Mouse (Mus musculus) right cerebral cortex, adult 18-20 months (tissue): ENCODE measurements around the gene Evc2.

Experiments
- DNase-seq: peaks from one replicate; pipeline ENCODE4 v3.0.0; 2022; ENCODE audit warnings: mixed read lengths

Evc2 gene

DNA sequence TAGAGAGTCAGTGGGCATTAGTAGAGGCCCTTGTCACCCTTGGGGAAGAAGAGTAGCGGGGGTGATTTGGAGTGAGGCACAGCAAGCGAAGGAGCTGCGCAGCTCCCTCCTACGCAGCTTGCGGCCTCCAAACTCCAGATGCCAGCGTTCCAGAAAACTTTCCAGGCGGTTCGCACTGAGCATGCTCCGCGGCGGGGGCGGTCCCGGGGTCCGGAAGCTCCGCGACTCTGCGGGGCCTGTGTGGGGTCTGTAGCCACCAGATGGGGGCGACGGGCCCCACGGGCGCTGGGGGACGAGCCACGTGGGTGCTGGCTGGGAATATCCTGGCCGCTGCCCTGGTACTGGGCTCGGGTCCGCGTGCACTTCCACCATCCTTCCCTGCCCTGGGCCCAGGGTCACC is at the start of gene Evc2:
Gene Evc2, plus strand, starts transcription at position 212 of the 400 bp plus-strand sequence.
- peak; percentile 91 for DNase-seq

DNA sequence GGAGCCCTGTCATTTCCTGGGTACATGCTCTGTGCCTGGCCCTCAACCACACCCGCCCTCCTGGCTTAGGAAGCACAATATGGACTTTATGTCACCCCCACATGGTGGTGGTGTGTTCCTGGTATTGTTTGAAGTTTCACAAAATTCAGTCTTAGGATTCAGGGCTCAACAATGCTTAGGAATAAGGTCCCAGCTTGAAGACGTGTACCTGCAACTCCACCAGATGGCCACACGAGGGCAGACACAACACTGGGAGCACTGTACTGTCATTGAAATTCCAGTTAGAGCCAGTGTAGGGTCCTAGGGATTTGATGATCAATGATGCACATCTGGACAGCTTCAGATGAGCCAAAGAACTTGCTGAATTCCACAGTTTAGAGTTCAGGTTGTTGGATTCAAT is 49.1 kb upstream of the Evc2 start:
- DNase-seq: peak; percentile 52

DNA sequence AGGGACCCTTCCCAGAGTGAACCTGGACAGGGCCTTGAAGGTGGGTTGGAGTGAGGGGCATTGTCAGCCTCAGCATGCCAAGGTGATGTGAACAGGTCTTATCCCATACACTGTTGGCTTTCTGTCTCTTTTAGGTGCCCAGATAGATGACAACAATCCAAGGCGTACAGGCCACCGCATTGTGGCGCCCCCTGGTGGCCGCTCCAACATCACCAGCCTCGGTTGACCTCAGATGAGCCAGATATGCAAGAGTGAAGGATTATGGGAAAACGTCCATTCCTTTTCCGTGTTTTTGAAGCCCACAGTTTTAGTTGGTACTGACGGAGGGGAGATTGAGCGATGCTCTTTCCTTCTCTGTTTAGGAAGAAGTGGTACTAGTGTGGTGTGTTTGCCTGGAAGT is 47.3 kb upstream of the Evc2 start:
- no peak for DNase-seq

DNA sequence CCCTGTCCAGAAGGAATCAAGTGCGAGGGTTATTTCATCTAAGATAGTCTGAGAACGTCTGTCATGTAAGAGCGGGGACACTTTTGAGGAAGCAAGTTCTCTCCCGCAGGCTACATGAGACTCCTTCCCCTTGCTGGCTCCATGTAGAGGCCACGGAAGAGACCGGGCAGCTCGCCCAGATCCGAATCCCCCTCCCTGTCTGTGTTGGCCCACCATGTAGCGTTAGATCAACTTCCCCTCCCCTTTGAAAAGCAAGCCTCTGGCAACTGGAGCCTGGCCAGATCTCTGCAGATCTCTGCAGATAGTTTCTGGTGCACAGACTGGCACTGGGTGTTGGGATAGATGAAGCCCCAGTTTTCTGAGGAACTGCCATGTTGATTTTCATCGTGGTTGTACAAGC is 41.6 kb upstream of the Evc2 start:
- no peak for DNase-seq

DNA sequence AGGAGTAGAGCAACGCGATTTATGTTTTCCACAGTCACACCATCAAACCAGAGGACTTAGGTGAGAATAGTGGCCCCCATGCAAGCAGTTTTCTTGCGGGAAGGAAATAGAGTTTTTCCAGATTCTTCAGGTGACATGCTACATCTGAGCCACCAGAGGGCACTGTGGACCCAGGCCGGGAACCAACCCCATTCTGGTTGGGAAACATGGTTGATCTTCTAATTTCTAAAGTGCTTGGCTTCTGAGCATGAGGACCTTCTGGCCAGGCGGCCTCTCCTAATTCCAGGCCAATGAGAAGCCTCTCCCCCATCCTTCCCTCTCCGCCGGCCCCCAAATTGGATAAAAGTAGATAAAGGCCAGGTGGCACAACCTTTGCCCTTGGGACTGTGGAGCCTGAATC is 39.9 kb upstream of the Evc2 start:
- no peak for DNase-seq

DNA sequence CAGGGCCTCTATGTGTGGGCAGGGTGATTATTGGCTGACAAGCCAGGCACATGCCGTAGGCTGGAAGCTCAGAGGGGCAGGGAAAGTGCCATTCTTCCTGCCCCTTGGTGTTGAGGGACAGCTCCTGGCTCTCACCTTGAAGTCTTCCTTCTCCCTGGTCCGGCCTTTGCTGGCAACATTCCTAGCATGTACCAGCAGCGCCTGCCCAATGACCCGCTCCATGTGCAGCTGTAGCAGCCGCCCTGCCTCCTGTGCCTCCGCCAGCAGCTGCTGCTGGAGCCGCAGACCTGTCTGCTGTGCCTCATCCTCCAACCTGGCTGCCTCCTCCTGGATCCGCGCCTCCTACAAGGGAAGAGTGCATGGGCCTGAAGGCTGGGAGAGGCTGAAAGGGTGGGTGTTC is 28.3 kb upstream of the Evc2 start:
- DNase-seq: no peak

DNA sequence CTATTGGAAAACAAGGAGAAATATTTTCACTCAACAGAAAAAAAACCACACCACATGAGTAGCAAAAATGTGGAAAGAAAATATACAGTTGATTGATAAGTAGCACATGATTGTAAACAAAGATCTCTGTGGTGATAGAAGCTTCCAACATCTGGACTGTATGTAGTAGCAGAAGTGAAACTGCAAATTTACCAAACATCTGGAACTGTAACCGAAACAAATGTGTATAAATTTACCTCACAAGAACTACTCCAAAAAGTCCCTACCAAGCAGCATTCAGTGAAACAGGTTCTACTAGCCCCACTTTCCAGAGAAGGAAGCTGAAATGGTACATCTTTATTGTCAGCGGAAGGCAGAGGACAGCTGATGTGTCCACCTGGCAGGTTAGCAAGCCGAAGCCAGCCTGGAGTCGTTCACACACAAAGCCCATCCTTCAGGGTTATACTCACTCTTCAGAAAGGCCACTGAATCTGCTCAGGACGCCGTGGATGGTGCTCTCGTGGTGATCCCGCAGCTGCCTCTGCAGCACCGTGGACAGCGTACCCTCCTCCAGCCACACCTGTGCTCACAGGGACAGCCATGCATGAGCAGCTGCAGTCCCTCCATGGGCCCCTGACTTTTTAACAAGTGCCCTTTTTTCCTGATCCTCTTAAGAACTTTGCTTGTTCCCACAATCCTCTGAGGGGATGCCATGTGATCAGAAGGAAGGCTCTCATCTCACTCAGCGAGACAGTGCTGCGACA is 25.1 kb upstream of the Evc2 start:
- DNase-seq: no peak

DNA sequence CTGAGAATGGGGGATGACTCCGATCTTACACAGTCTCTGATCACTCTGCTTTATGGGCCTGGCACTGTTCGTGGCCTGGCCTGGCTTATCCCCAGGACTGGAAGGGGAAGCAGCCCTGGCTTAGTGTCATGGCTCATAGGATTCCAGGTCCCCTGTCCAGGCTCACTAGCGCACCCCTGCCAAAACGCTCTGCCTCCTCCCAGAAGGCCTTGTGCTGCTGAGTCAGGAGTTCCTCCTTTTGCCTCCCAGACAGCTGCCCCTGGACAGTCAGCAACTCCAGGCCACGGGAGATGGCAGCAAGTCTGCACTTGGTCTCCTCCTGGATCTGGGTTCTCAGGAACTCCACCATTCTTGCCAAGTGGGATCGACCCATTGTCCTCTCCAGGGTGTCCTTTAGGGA is 19.6 kb upstream of the Evc2 start:
- DNase-seq: no peak

DNA sequence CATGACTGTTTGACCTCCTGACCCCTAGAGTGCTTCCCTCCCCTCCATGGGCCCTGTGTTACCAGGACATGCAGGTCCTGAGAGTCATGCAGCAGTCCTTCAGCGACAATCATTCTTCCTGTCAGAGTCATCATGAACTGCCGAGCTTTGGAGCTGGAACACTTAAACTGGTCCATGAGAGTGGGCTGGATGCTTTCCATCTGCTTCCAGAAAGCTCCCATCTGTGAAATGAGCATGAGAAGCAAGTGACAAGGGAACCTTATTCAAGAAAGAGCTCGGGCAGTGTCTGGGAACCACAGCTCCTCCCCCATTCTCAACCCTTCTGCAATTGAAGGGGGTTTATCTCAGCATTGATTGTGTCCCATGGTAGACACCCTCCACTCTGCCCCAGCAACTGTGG is 18.1 kb upstream of the Evc2 start:
- DNase-seq: peak; percentile 46

DNA sequence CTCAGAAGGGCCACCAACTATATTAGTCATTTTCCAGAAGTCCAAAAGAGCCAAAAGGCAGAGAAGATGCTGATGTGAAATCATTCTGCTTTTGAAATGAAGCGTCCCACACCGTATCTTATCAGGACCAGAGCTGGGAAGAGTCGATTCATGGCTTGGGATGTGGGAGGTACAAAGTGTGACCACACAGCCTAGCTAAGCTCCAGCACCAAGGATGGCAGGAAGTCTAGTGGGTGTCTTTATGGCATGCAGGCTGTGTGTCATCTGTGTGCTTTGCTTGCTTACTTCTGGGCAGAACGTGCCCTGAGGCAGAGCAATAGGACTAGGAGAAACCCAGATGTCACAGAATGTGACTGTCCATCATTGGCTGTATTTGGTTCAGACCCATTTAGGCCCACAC is 17.5 kb upstream of the Evc2 start:
- DNase-seq: peak; percentile 23

DNA sequence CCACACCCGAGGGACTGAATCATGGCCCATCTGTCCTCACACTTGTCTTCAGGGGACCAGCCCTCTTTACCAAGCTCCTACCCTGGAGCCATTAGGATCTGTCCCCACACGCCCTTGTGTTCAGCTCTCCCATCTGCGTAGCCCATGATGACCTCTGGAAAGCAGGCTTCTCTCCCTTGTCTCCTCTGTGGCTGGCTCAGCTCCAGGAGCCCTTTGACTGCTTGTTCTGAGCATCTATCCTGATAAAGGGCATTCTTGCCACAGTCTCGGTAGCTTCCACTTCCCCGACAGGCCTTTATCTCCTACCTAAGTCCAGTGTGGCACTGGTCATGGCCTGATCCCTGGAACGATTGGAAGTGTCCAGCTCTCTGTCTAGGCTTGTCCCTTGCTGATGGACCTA is 11.6 kb upstream of the Evc2 start:
- no peak for DNase-seq

DNA sequence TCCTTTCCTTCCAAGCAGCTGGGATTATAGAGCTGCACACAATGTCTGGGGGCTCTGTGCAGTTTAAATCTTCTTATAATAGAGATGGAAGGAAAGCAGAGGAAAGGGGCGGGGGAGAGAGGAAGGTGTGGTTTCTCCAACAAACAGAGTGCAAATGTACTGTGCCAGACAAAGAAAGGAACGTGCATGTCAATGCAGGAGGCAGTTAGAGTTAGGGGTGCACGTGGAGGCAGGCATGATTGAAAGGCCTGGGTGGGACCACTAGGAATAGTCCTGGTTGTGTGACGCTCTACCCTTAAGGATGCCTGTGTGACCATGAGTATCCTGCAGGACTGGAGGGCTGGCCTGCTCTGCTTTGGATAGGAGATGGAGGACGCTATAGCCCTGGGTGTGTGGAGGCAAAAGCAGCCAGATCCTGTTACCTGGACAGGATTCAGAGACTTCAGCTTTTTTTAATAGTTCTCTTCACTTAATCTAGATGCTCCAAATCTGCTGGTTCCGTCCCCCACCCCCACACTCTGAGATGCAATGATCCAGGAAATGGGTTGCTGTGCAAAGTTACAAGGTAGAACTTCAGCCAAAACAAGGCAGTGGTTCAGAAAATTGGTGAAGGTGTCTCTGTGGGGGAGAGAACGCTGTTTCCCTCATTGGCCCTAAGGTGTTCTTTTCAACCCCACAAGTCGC is 7.7 kb upstream of the Evc2 start:
- DNase-seq: no peak

DNA sequence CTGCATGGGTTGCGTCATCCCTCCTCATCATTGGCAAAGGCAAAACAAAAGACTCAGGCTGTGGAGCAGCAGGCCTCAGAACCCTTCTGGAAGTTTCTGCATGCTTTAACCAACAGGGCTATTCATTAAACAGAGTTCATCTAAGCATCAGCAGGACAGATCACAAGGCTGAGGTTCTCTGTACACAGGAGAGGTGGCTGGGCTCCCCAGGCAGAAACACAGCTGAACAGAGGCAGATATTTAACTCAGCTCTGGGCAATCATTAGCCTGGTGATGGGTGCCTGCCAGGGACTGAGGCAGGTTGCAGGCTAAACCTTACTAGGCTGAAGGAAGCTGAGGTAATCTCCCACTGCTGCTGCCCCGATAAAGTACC is 7.2 kb upstream of the Evc2 start:
- no peak for DNase-seq

DNA sequence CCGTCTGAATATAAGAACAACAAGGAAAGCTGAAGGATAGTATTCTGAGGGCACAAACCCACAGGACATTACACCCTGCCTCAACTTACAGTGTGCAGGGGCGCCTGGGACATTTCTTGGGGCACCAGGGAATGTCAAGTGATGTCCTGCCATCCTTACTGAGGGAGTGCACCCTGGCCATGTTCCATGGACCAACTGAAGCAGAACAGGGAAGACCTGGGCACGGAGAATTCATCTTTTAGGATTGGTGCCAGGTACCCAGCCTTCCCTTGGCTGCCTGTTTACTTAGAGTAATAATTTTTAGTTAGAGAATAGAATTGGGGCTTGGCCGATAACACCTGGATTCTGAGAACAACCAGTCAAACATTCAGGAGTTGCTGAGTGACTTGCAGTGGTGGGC is 6.2 kb upstream of the Evc2 start:
- no peak for DNase-seq

DNA sequence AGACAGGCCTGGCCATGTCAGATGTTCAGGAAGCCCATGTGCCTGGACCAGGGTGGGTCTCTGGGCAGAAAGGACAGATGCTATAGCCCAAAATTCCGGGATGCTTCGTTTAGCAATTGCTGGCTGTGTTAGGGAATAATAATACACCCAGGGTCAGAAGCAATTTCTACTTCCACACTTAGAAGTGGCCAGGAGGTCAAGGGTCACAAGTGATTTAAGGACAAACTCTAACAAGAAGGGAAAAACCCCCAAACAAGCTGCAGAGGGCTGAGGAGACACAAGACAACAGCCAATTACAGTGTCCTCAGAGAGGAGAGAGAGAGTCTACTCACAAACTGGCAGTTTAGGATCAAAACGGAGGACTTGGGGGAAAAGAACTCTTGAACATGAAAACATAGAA is 3.2 kb upstream of the Evc2 start:
- no peak for DNase-seq

DNA sequence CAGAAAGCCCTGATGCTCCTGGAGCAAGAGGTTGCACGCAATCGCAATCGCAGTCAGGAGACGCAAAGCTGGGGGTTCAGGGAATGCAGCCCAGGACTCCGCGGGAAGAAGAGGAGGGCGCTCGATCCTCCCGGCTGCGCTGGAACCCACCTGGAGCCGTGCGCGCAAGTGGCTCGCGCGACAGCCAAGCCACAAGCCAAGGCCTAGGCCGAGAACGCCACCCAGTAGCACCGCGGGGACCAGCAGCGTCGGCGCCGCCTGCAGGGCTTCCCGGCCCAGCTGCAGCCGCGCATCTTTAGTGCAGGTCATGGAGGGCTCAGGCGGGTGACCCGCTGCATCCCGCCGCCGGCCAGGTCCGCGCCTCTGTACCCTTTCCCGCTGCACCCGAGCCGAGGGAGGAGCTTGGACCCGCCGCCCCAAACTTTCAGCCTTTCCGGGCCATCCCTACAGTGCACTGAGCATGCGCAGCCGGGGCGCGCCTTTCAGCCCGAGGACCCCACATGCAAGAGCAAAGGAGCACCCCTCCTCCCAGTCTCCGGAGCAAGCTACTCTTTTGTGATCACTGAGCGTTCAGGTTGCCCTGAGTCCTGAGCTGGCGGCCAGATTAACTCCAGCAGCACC is 1.7 kb upstream of the Evc2 start, which contains the start of gene Evc:
Gene Evc, minus strand, starts transcription at position 410 of the 621 bp plus-strand sequence.
- peak; percentile 51 for DNase-seq

DNA sequence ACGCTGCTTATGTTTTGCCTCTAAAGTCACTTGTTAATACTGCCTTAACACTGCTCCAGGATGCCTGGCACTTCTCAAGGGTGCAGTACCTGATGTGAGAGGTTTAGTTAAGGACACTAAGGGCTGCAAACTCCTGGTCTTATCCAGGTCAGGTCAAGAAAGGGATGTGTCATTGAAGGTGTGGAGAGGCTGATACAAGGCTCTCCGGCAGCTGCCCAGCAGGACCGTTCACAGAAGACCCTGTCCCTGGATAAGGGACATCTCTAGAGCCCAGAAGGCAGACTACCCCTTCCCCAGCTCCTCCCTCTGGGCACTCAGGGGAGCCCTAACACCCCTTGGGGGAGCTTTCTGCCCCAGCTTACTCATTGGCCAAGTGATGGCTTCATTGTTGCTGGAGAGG is 603 bp upstream of the Evc2 start:
- no peak for DNase-seq

DNA sequence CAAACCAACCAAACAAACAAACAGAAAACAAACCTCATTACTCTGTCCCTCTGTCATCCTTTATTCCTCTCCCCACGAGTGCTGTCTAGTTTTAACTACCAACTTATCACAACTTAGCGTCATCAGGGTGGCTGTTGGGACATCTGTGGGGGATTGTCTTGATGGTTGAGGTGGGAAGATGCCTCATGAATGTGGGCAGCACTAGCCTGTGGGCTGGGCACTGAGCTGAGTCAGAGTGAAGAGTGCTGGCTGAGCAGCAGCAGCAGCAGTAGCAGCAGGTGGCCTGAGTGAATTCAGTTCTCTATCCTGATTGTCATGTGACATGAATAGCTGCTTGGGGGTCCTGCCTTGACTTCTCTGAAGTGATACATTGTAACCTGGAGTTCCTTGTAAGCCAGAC is 5.7 kb downstream of the Evc2 start:
- DNase-seq: peak; percentile 26

DNA sequence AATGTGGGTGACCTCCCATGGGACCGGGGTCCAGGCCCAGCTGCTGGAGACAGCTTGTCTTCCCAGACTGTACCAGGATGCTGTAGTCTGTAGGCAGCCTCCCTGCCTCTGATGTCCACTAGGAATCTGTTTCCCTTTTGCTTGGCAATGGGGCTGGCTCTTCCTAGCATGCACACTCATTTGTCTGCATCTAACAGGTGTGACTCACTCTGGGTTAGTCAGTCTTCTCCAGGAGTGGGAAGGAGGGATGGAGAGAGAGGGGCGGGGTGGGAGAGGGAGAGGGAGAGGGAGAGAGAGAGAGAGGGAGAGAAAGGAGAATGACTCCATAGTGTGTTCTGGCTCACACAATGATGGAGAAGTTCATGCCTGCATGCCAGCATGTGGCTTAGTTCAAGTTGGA is 13.5 kb downstream of the Evc2 start:
- no peak for DNase-seq

DNA sequence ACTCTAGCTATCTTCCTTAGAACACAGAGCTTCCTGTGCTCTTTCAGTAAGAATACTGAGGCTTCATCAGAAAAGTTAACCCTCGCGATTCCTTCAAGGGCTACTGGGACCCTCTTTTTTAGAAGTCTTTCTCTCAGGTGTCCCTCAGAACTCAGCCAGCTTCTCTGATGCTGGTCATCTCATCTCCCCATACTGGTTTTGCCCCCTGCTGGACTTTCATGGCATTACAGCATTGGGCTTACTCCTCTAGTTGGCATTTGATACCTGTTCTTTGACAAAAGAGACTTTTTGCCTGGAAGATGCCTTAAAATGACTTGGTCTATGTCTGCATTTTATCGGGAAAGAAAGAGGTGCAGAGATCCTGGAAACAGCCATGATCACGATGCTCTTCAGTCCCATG is 16.1 kb downstream of the Evc2 start:
- peak; percentile 50 for DNase-seq

DNA sequence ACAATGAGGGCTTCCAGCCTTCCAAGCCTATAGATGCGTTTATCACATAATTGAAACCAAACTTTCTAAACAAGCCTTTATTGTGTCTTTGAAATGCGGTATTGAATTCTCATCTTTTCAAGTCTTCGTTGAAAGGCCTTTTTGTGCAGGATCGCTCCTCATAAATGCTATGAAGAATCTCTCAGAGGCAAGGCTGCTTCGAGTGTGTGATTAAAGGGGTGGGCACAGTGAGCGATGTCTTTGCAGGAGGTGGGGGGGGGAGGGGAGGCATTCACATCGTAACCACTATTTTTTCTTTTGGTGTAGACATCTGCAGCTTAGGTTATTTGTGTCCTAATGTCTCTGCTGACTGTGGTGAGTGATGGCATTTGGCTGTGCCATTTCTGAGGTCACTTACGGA is 17.7 kb downstream of the Evc2 start:
- DNase-seq: no peak

DNA sequence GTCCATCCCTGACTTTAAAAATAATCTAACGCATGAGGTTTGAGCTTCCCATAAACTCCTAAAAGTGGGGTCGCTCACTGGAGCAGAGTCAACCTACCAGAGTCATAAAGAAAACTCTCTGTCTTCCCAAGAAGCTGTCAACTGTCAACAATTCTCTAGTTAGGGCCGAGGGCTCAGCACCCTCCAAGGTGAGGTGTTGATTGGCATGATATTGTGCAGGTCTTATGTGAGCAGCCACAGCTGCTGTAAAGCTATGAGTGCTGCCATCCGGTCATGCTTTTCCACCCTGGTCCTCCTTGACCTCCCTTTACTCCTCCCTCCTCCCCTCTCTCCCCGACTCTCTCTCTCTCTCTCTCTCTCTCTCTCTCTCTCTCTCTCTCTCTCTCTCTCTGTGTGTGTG is 24.3 kb downstream of the Evc2 start:
- DNase-seq: no peak

DNA sequence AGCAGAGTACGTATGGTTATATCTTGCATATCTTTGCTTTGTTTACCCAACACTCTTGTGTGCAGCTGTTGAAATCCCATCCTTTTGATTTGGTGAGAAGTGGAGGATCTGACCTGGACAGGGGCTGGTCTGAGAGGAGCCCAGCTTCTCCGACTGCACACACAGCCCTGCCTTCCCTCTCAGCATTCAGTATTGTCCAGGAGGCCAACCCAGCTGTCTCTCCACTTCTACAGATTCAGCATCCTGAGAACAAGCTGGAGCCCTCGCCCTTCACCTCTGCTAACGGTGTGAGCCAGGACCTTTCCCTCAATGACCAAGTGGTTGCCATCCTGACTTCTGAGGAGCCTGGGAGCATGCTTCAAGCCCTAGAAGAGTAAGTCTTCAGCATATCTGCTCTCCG is 25.0 kb downstream of the Evc2 start:
- no peak for DNase-seq

DNA sequence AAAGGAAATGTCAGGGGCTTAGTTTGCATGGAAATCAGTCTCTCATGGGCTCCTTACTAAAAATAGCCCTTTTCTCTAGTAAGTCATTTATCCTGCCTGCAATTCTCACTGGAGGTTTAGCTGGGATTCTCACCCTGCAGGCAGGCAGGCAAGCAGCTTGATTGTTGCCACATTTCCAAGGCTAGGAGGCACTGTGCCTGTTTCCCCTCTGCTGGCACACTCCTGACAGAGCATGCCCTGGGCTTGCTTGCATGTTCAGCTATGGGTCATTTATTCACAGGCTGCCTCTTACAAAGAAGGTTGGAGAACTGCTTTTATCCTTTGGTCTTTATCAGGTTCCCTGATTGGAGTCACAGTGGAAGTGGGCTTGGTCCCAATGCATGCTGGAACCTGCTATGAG is 27.5 kb downstream of the Evc2 start:
- DNase-seq: no peak
